Mouse (Mus musculus) MEL (cell line): ENCODE results near the gene Trio.

Experiments
- CHD1 ChIP-seq: IDR thresholded peaks from 2 replicates; pipeline ENCODE4 v1.6.1; 2012; ENCODE audit warnings: low read depth, mild to moderate bottlenecking, inconsistent platforms, low read length, improper control_type of control experiment
- CTCF ChIP-seq, 3 experiments: IDR thresholded peaks in 2 of 3; conservative IDR thresholded peaks in 1 of 3; 2 replicates each; pipeline ENCODE4 v1.5.1; 2011 to 2012; ENCODE audit warnings: low read length in 3 of 3, low read depth in 2 of 3, mild to moderate bottlenecking in 2 of 3, improper control_type of control experiment in 1 of 3, inconsistent platforms in 1 of 3, mixed read lengths in 1 of 3, moderate library complexity in 1 of 3; ENCODE audit not compliant: control insufficient read depth in 1 of 3, insufficient read depth in 1 of 3, poor library complexity in 1 of 3, severe bottlenecking in 1 of 3
- EP300 ChIP-seq, 2 experiments: IDR thresholded peaks; 2 replicates each; pipeline ENCODE4 v1.6.1; 2011; ENCODE audit warnings: improper control_type of control experiment in 2 of 2, low read length in 2 of 2, low read depth in 1 of 2, mild to moderate bottlenecking in 1 of 2
- MAFK ChIP-seq: IDR thresholded peaks from 2 replicates; pipeline ENCODE4 v1.6.1; 2011; ENCODE audit warnings: low read depth, mild to moderate bottlenecking, low read length, improper control_type of control experiment, borderline replicate concordance
- MAX ChIP-seq: IDR thresholded peaks from 2 replicates; pipeline ENCODE4 v1.6.1; 2011; ENCODE audit warnings: low read length, improper control_type of control experiment
- MAZ ChIP-seq: IDR thresholded peaks from 2 replicates; pipeline ENCODE4 v1.6.1; 2012; ENCODE audit warnings: low read depth, mild to moderate bottlenecking, inconsistent platforms, low read length, improper control_type of control experiment
- MYB ChIP-seq: IDR thresholded peaks from 2 replicates; pipeline ENCODE4 v1.6.1; 2011; ENCODE audit warnings: mild to moderate bottlenecking, low read depth, low read length, improper control_type of control experiment
- MYC ChIP-seq: IDR thresholded peaks from 2 replicates; pipeline ENCODE4 v1.6.1; 2011; ENCODE audit warnings: low read depth, mild to moderate bottlenecking, low read length, improper control_type of control experiment, moderate library complexity
- POLR2A ChIP-seq, 2 experiments: IDR thresholded peaks; 2 replicates each; pipeline ENCODE4 v1.6.1; 2011 to 2012; ENCODE audit warnings: low read length in 2 of 2, mild to moderate bottlenecking in 2 of 2, control low read depth in 1 of 2, improper control_type of control experiment in 1 of 2, low read depth in 1 of 2, moderate library complexity in 1 of 2; ENCODE audit not compliant: control insufficient read depth in 1 of 2, insufficient read depth in 1 of 2, poor library complexity in 1 of 2
- SMC3 ChIP-seq: IDR thresholded peaks from 2 replicates; pipeline ENCODE4 v1.6.1; 2011; ENCODE audit warnings: low read depth, low read length, improper control_type of control experiment
- TAL1 ChIP-seq: IDR thresholded peaks from 2 replicates; pipeline ENCODE4 v1.6.1; 2012; ENCODE audit warnings: mild to moderate bottlenecking, inconsistent platforms, low read length, moderate library complexity, mixed read lengths
- TCF12 ChIP-seq: IDR thresholded peaks from 2 replicates; pipeline ENCODE4 v1.6.1; 2014; ENCODE audit warnings: low read depth, mild to moderate bottlenecking, inconsistent platforms, low read length, improper control_type of control experiment, moderate library complexity
- ZC3H11A ChIP-seq: IDR thresholded peaks from 2 replicates; pipeline ENCODE4 v1.6.1; 2012; ENCODE audit warnings: low read depth, mild to moderate bottlenecking, inconsistent platforms, low read length, improper control_type of control experiment
- ZNF384 ChIP-seq: IDR thresholded peaks from 2 replicates; pipeline ENCODE4 v1.6.1; 2012; ENCODE audit warnings: low read depth, mild to moderate bottlenecking, inconsistent platforms, low read length, improper control_type of control experiment

DNA sequence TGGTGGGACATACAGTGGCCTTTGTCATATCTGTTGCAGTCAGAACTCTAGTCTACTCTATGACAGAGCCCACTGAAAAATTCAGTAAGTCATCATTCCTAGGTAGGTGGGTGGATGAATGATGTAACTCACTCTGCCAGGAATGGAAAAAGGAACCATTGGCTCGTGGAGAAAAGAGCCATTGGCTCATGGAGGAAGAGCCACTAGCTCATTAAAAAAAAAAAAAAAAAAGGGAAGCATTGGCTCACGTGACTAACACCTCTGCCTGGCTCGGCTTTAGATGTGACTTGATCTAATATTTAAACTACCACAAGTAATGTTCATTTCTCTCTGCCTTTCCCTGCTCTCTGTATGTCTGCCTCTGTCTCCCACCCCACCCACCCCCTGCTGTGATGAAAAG lies 317.1 kb downstream of the Trio start:
- TF ChIP-seq CTCF (IDR thresholded peaks at IDR 0.05 in 2 of 3, conservative IDR thresholded peaks at IDR 0.05 in 1 of 3; ENCODE audit: control insufficient read depth in 1 of 3, insufficient read depth in 1 of 3, low read depth in 2 of 3, low read length in 3 of 3, poor library complexity in 1 of 3, severe bottlenecking in 1 of 3): no peak
- no peak for TF ChIP-seq SMC3
- no peak for TF ChIP-seq ZC3H11A
- no peak for TF ChIP-seq TAL1
- no peak for TF ChIP-seq MAZ
- no peak for TF ChIP-seq TCF12
- no peak for TF ChIP-seq EP300 (IDR thresholded peaks at IDR 0.05; ENCODE audit: low read depth in 1 of 2, low read length in 2 of 2)
- TF ChIP-seq POLR2A (IDR thresholded peaks at IDR 0.05; ENCODE audit: control insufficient read depth in 1 of 2, insufficient read depth in 1 of 2, low read depth in 1 of 2, low read length in 2 of 2, poor library complexity in 1 of 2): no peak
- no peak for TF ChIP-seq MYB
- TF ChIP-seq MAX: peak; percentile 90
- TF ChIP-seq ZNF384: peak; percentile 97
- TF ChIP-seq MAFK: no peak
- no peak for TF ChIP-seq CHD1
- no peak for TF ChIP-seq MYC
